Mouse (Mus musculus): ENCODE measurements around the gene Sash1.

The Sash1 gene

DNA sequence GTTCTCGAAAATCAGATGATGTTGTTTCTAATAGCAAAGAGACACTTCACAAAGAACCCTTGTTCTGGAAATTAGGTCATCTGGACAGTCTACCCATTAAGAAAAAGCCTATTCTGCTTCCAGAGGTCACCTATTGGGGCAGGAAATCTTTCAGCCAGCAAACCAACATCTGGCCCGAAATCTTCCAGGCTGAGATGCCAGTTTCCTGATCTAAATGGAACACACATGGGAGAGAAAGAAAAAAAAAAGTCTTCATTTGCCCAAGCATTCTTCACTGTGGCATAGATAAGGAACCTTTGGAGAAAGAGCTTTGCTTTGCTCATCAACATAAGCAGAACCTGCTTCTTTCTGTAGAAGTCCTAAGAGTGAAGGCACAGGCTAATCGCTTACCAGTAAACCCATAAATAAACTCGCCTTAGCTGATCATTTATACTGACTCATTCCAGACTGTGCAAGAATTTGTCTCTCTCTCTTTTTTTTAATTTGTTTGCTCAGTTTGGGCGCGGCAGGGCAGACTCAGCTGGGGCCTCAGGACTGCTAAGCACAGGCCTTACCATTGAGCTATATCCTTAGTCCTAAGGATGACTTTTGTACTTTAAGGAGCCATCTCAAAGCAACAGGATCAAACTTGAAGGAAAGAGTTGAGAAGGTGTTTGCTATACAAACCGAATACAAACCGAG, 13.1 kb upstream of the Sash1 start:
- DNase-seq, result no peak

DNA sequence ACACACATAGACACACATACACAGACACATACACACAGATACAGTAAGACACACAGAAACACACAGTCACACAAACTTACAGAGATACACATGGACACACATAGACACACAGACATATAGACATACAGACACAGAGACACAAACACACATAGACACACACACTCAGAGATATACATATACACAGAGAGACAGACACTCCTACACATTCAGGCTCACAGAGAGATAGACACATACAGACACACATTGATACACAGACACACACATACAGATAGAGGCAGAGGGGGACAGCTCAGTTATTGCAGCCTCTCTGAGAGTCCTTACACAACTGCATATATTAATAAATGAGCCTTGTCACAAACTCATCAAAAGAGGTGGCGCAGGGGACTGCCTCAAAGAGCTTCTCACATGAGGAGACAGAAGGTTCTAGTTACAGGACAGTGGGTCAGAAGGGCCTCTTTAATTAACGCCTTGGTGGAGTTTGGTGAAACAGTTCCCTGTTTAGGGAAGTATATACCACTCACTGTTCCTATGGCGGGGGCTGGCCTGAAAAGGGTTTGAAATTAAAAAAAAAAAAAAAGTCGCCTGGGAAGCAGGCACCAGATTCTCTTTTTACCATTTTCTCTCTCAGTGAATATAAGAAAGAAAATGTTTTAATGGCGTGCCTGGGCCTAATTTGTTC, 12.4 kb upstream of the Sash1 start:
- DNase-seq, result no peak

GRCm38 (mm10) chr10:8894965-8895515, 9.2 kb upstream of the Sash1 start:
- DNase-seq, result no peak

GRCm38 (mm10) chr10:8890511-8890910, 4.6 kb upstream of the Sash1 start:
- DNase-seq, result no peak

DNA sequence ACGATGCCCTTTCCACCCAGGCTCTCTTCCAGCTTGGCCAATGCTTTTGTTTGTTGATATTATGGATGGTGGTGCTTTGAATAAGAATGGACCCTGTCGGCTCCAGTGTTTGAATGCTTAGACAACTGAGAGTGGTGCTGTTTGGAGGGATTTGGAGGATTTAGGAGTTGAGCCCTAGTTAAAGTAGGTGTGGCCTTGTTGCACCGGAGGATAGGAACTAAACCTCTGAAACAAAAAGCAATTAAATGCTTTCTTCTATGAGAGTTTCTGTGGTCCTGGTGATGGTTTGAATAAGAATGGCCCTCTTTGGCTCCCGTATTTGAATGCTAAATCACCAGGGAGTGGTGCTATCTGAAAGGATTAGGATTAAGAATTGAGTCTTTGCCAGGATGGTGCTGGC, 3.5 kb upstream of the Sash1 start:
- DNase-seq, result no peak

DNA sequence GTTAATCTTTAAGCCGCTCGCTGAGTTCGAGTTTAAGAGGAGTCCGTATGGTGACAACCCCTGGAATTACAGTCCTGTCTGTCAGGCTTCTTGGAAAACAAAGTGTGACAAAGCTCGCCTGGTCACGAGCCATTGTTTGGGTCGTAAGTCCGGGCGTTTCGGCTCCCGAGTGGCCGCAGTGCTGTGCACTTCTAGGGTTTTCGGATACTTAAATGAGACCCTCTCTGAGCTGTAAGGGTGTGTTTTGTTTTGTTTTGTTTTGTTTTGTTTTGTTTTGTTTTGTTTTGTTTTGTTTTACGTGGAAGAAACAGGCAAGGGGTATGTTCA, 621 bp upstream of the Sash1 start:
- no peak for DNase-seq

- no peak for DNase-seq
Observed at GRCm38 (mm10) chr10:8885201-8885600, 669 bp downstream of the Sash1 start.

DNA sequence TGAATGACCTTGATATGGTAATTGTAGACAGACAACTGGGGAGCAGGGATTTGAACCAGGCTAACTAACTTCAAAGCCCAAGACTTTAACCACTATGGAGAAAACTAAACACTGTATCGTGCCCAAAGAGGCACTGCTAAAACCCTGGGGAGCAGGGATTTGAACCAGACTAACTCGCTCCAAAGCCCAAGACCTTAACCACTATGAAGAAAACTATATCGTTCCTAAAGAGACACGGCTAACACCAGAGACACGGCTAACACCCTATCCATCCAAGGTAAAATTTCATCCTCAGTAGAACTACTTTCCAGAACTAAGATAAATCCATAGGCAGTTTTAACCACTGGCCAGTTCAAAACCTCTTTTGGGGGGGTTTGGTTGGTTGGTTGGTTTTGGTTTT, 1.3 kb downstream of the Sash1 start:
- DNase-seq, result no peak

DNA sequence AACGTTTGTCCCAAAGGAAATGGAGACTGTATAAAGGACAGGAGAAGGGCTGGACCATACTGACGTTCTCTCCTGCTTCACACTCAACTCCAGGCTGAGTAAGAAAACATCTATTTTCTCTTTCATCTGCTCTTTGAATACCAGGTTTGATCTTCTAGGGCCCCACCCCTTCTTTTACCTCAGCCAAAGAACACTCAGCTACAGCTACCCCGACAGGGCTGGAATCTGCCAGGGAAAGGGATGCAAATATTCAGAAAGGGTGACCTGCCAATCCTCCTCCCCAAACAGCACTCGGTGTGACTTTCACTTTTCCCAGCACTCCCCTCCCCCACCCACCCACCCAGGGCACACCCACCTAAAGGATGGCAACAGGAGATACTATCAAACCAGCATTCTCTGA, 2.2 kb downstream of the Sash1 start:
- DNase-seq, result no peak

DNA sequence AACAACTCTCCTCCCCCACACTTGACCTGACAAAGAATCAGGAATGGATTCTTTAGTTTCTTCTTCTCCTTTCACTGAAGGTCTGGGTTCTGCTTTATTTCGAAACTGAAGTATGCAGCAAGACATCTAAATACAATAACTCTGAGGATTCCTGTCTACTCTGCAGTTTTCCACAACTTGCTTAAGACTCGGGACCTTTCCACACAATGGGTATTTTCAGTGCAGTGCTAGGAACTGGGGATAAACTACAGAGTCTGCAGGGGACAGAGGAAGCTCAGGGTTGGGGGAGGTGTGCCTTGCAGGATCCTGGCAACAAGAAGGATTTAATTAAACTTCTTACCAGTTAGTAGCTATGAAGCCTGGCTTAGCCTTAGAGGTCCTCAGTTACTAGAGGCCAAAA, 4.1 kb downstream of the Sash1 start:
- no peak for DNase-seq

DNA sequence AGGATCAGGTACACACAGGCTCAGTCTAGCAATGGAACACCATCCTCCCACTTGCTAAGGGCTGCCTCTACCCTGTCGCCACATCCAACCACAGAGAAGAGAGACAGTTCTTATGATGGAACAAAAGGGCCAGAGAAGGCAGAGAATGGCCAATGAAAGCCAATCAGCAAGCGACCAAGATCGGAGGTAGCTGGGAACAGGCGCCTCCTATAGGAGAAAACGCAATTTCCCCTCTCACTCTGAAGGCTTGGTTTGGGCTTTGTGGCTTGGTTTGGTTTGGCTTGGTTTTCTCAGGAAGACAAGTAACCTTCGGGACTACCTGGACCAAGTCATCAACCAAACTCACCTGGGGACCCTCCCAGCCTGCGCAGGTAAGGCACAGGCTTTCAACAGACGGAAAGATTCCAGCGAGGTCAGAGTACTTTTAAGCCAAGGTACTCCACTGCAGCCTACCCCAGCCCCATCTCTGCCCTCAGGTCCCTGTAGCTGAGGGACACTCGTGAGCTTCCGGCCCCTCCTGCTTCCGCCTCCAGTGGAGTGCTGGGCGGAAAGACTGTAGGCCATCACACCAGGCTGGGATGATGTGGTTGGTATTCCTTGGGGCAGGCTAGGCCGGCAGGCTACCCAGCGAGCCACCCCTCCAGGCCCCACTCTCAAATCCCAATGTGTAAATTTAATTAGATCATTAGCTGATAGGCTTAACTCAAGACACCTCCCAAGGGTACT, 4.8 kb downstream of the Sash1 start:
- no peak for DNase-seq

GRCm38 (mm10) chr10:8878824-8879223, 7.0 kb downstream of the Sash1 start:
- no peak for DNase-seq

GRCm38 (mm10) chr10:8878381-8878780, 7.5 kb downstream of the Sash1 start:
- DNase-seq, result no peak

DNA sequence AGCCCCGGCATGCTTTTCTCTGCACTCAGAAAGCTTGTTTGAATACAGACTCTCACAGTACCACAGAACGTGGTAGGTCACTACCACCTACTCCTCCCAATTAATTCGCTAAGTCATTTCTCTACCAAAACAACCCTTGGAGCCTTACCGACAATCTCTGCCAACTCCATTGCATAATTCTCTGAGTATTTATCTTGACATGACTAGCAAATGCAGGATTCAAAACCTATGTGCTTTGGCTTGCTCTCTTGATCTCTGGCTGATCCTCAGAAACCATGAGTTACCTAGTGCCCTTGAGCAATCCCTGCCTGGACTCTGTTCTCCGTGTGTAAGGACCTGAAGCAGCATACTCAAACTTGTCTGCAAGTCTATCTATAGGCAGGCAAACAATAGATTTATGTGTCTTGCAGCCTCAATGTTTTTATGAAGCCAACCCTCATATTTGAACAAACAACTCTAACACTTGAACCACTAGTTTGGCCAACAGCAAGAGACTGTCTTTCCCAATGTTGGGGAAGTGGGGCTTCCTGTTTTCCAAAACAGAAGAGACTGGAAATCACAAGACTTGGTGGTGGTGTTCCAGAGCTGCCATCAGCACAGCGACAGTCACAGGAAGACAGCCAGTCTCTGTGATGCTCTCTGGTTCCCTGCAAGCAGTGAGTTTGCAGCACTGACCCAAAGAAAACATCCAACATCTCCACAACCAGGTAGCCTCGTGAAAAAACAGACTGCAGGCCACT, 12.1 kb downstream of the Sash1 start:
- DNase-seq, result no peak

GRCm38 (mm10) chr10:8872788-8873187, 13.1 kb downstream of the Sash1 start:
- DNase-seq, result no peak

- DNase-seq, result no peak
Observed at GRCm38 (mm10) chr10:8871935-8872334, 13.9 kb downstream of the Sash1 start.

DNA sequence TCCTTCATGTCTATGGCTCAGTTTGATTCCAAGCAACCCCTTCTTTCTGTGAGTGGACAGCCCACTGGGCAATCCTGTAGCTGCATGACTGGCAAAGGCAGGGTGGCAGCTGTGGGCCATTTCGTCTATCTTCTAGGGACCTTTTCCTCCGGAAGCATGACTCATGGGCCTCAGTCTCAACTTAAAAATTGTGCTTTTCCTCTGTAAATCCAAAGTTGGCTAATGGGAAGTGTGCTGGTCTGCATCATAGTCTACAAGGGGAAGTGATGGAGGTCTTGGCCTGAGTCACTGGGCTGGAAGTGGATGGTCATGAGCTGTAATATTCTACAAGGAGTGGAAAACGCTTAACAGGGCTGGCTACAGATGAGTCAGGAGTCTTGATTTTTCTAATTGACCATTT, 15.5 kb downstream of the Sash1 start:
- DNase-seq, result no peak

DNA sequence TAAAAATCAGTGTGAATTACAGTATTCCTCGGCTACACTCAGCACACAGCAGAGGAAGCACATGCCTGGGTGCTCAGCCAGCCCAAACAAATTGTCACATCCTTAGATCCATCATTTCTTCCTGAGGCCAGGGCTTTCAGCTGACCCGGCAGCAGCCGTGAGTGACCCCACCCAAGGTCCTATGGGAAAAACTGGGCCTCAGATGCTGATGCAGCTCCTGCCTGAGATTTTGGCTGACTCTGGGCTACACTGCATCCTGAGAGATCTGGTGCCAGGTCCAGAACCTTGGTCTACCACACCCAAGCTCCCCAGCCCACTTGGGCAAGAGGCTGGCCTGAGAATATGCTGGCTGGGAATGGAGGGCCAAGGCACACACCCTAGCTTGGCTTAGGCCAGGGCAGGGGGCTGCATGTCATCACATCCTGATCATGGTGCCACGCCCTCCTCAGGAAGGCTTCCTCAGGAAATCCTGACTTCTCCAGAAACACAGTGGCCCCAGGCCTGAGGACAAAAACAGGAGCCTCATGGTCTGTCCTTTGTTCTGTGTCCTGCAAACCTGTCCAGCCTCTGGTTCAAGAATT, 19.7 kb downstream of the Sash1 start:
- no peak for DNase-seq

GRCm38 (mm10) chr10:8860655-8861054, 25.2 kb downstream of the Sash1 start:
- DNase-seq, result no peak

DNA sequence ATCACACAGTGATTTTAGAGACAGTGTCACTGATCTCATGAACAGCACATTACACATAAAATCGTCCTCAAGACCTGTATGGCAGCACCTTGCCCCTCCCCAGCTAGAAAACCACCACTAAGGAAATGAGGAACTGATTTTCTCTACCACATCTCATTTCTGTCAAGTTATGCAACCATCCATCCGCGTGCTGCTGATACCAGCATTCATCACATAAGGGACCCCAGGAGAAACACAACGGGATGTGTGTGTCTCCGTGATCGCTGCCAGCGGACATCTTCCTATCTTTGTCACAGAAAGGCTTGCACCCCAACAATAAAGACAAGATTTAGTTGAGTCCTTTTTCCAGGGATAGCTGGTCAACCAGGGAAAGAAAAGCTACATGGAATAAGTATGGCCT, 27.2 kb downstream of the Sash1 start:
- DNase-seq, result no peak

DNA sequence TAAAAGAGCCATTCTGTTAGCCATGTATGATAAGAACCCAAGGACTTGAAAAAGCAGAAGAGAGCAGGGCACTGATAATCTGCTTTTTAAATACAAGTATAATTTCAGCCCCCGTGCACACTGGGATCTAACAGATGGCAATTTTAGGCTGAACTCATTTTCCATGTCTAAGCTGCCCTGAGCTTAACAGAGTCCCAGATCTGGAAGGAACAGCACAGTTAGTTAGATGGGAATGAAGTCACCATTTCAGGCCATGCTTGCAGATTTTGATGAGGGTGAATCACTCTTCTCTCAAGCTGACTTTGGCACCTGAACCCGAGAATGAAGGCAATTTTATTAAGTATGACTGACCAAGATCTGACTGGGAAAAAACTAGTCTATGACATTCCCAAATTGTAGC, 28.9 kb downstream of the Sash1 start:
- DNase-seq, result no peak

DNA sequence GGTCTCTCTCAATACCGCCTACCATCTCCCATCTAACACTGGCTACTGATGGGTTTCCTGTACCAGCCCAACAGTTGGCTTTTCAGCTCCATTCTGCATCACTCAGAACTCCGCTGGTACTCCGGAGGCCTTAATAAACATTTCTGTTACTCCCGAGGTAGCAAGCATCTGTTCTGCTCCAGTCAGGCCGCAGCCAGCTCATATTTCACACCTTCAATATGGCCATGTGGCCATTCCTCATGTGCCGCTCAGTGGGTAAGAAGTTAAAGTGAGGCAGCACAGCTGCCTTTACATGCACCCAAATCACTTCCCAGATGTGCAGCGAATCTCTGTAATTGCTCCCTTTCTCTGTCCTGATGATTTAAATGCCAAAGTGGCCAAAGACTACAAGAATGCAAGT, 32.5 kb downstream of the Sash1 start:
- DNase-seq, result no peak

GRCm38 (mm10) chr10:8851625-8852024, 34.2 kb downstream of the Sash1 start:
- no peak for DNase-seq

All from thymus, postnatal 25 days (tissue).